Mouse (Mus musculus) brain, embryonic 14.5 days (tissue): Measurements from ENCODE around the gene Tas2r126.

ENCODE experiments used
- CTCF ChIP-seq: fragments of 200-500 bp; IDR thresholded peaks from 2 replicates; pipeline ENCODE4 v1.5.1; 2012; ENCODE audit warnings: inconsistent platforms, mild to moderate bottlenecking, moderate library complexity, borderline replicate concordance; ENCODE audit not compliant: insufficient read depth, insufficient read length; ENCODE audit errors: extremely low read depth
- POLR2A ChIP-seq: fragments of 200-500 bp; IDR thresholded peaks from 2 replicates; pipeline ENCODE4 v1.6.1; 2012; ENCODE audit warnings: mild to moderate bottlenecking, inconsistent platforms, borderline replicate concordance; ENCODE audit not compliant: poor library complexity, insufficient read depth, insufficient read length, severe bottlenecking; ENCODE audit errors: extremely low read depth

DNA sequence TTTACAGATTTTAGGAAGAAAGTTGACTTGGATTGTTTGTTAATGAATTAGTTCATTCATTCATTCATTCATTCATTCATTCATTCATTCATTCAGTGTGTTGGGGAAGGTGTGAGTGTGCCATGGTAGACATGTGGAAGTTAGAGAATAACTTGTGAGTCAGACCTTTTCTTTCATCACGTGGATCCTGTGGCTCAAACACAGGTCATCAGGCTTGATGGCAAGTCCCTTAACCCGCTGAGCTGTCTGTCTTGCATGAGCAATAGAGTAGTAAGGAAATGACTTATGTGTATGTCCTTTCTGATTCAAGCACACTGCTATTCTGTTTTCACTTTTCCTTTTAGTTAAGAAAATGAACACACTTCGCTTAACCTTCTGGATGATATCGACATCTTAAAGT lies 36.2 kb downstream of the Tas2r126 start:
- TF ChIP-seq CTCF = no peak
- no peak for TF ChIP-seq POLR2A
